Mouse (Mus musculus) small intestine, adult 2 months (tissue): ENCODE measurements at regions not wholly inside any gene's neighbourhood (a gene's known extent, or its start where the extent isn't known, plus 50 kb on each side); places are given as distances from the start of the nearest gene placed in this dataset.

Source experiments
- H3K27ac ChIP-seq: fragments of 200-500 bp; 2 replicates; pipeline ENCODE4 v1.5.1; 2012; ENCODE audit warnings: low read depth, low read length, control low read depth, inconsistent platforms; ENCODE audit not compliant: insufficient read depth
- H3K27me3 ChIP-seq: fragments of 200-500 bp; 2 replicates; pipeline ENCODE4 v1.6.1; 2012; ENCODE audit warnings: mild to moderate bottlenecking, moderate library complexity, low read length, inconsistent platforms; ENCODE audit not compliant: control insufficient read depth, insufficient read depth
- H3K36me3 ChIP-seq: fragments of 200-500 bp; 2 replicates; pipeline ENCODE4 v1.6.1; 2012; ENCODE audit warnings: mild to moderate bottlenecking, low read length, control low read depth, inconsistent platforms; ENCODE audit not compliant: control insufficient read depth, insufficient read depth
- H3K4me1 ChIP-seq: fragments of 200-500 bp; 2 replicates; pipeline ENCODE4 v1.6.1; 2012; ENCODE audit warnings: low read length, inconsistent platforms, mixed read lengths; ENCODE audit not compliant: control insufficient read depth, insufficient read depth, insufficient read length
- H3K4me3 ChIP-seq: fragments of 200-500 bp; 2 replicates; pipeline ENCODE4 v1.5.1; 2012; ENCODE audit warnings: low read depth, mild to moderate bottlenecking, control low read depth, inconsistent platforms, low read length, moderate library complexity
- CTCF ChIP-seq: fragments of 200-500 bp; IDR thresholded peaks from 2 replicates; pipeline ENCODE4 v1.5.1; 2012; ENCODE audit warnings: low read depth, mild to moderate bottlenecking, control low read depth, inconsistent platforms, low read length, moderate library complexity, mixed read lengths; ENCODE audit not compliant: insufficient replicate concordance, insufficient read length; ENCODE audit errors: extremely low read depth
- POLR2A ChIP-seq: fragments of 200-500 bp; IDR thresholded peaks from 2 replicates; pipeline ENCODE4 v1.6.1; 2012; ENCODE audit warnings: low read depth, mild to moderate bottlenecking, control low read depth, inconsistent platforms, low read length, moderate library complexity
- WGBS: fragments of 180-500 bp; shearing (Covaris S2); methylation state at CpG from one replicate; pipeline ENCODE4 v1.1.7; 2018; 5-methylcytosine and 5-hydroxymethylcytosine counted together

- WGBS: 42% methylated on average over 2 of the region's 2 CpGs
- Histone ChIP-seq H3K4me1 (no peaks in the 10 kb centered on the region; the same call in 1 of the 2 replicates), H3K36me3 (no peaks in the 10 kb centered on the region), H3K27ac (no peak overlapping the region), H3K4me3 (no peak overlapping the region), H3K27me3 (no peaks in the 10 kb centered on the region; the same call in 1 of the 2 replicates)
- TF ChIP-seq POLR2A: no peak
- TF ChIP-seq CTCF: no peak
These were observed 118.6 kb downstream of the Sem1 start for GRCm38 (mm10) chr6:6459918-6460239.

- 34% methylated on average over 14 of the region's 14 CpGs for WGBS
- TF ChIP-seq POLR2A: no peak
- TF ChIP-seq CTCF: no peak
- Histone ChIP-seq H3K4me1 (no peaks in the 10 kb centered on the region; the same call in 1 of the 2 replicates), H3K36me3 (no peaks in the 10 kb centered on the region), H3K27ac (no peak overlapping the region), H3K4me3 (no peak overlapping the region), H3K27me3 (no peaks in the 10 kb centered on the region; the same call in 1 of the 2 replicates)
These were observed 119.2 kb downstream of the Sem1 start for GRCm38 (mm10) chr6:6459006-6459917.

GRCm38 (mm10) chr6:6457726-6458125, 120.7 kb downstream of the Sem1 start:
- TF ChIP-seq POLR2A (no peak), CTCF (no peak)
- no peaks in the 10 kb centered on the region; the same call in 1 of the 2 replicates for H3K4me1 ChIP-seq
- H3K27ac ChIP-seq: no peak overlapping the region
- WGBS: 32% methylated on average over 4 of the region's 4 CpGs
- no peak overlapping the region for H3K4me3 ChIP-seq
- no peaks in the 10 kb centered on the region for H3K36me3 ChIP-seq
- no peaks in the 10 kb centered on the region; the same call in 1 of the 2 replicates for H3K27me3 ChIP-seq

GRCm38 (mm10) chr6:6457001-6457400, 121.5 kb downstream of the Sem1 start:
- WGBS: 67% methylated on average over 5 of the region's 5 CpGs

GRCm38 (mm10) chr6:6455566-6455965, 122.9 kb downstream of the Sem1 start:
- H3K27ac ChIP-seq: no peak overlapping the region
- H3K4me1 ChIP-seq: no peaks in the 10 kb centered on the region; the same call in 1 of the 2 replicates
- no peak overlapping the region for H3K4me3 ChIP-seq
- no peaks in the 10 kb centered on the region; the same call in 1 of the 2 replicates for H3K27me3 ChIP-seq
- H3K36me3 ChIP-seq: no peaks in the 10 kb centered on the region
- no peak for TF ChIP-seq CTCF
- TF ChIP-seq POLR2A: no peak
- whole genome bisulfite sequencing: 80% methylated on average over 5 of the region's 5 CpGs

More at GRCm38 (mm10) chr6:6457001-6457400, 121.5 kb downstream of the Sem1 start:
- no peaks in the 10 kb centered on the region for H3K36me3 ChIP-seq
- no peak overlapping the region for H3K27ac ChIP-seq
- H3K4me1 ChIP-seq: no peaks in the 10 kb centered on the region; the same call in 1 of the 2 replicates
- TF ChIP-seq POLR2A (no peak), CTCF (no peak)
- H3K27me3 ChIP-seq: no peaks in the 10 kb centered on the region; the same call in 1 of the 2 replicates
- H3K4me3 ChIP-seq: no peak overlapping the region

- TF ChIP-seq POLR2A: no peak
- no peak for TF ChIP-seq CTCF
- H3K27me3 ChIP-seq: no peaks in the 10 kb centered on the region
- H3K4me1 ChIP-seq: no peaks in the 10 kb centered on the region; the same call in 1 of the 2 replicates
- H3K4me3 ChIP-seq: no peak overlapping the region
- H3K36me3 ChIP-seq: no peaks in the 10 kb centered on the region
- 74% methylated on average over 2 of the region's 2 CpGs for WGBS
- H3K27ac ChIP-seq: no peak overlapping the region
These were observed 124.1 kb downstream of the Sem1 start for GRCm38 (mm10) chr6:6454396-6454795.

- Histone ChIP-seq H3K4me1 (peaks cover 7% of the 10 kb centered on the region; the same call in 1 of the 2 replicates), H3K4me3 (no peak overlapping the region), H3K27me3 (no peaks in the 10 kb centered on the region), H3K36me3 (no peaks in the 10 kb centered on the region), H3K27ac (no peak overlapping the region)
- WGBS: 51% methylated on average over 3 of the region's 3 CpGs
- TF ChIP-seq CTCF (no peak), POLR2A (no peak)
These were observed 143.6 kb downstream of the Sem1 start for GRCm38 (mm10) chr6:6434855-6435254.
